Mouse (Mus musculus) thymus, postnatal 0 days (tissue): Measurements from ENCODE around the gene Ube4b. TPM values are rescaled to one million over a fixed set of nuclear protein-coding genes. Genes with fewer than 3 reads are reported as not detected.

Experiments used
- DNase-seq: peaks from one replicate; pipeline ENCODE4 v3.0.0-alpha.2; 2015; ENCODE audit warnings: low spot score
- polyA plus RNA-seq: library from polyadenylated mRNA; unstranded; fragments of >200 nt; fragmentation: Nextera tagmentation; extraction: Ambion mirVana; gene quantifications from 2 replicates; pipeline ENCODE4 v1.2.1, GENCODE M21; 2015

Gene Ube4b
- polyA plus RNA-seq, 1 experiment from 2014 or later = 27.3 TPM

GRCm38 (mm10) chr4:149306712-149307595 is 119.6 kb downstream of the Ube4b start:
- no peak for DNase-seq

- DNase-seq = no peak
Observed at GRCm38 (mm10) chr4:149305761-149306711, 120.5 kb downstream of the Ube4b start.

- DNase-seq = no peak
Observed at GRCm38 (mm10) chr4:149304466-149304865, 122.1 kb downstream of the Ube4b start.

- DNase-seq = no peak
Observed at GRCm38 (mm10) chr4:149303502-149303901, 123.0 kb downstream of the Ube4b start.

- DNase-seq = no peak
Observed at GRCm38 (mm10) chr4:149302751-149303150, 123.8 kb downstream of the Ube4b start.

- no peak for DNase-seq
Observed at GRCm38 (mm10) chr4:149302136-149302535, 124.4 kb downstream of the Ube4b start.

- no peak for DNase-seq
Observed at GRCm38 (mm10) chr4:149296501-149296900, 130.0 kb downstream of the Ube4b start.

- no peak for DNase-seq
Observed at GRCm38 (mm10) chr4:149292984-149293383, 133.6 kb downstream of the Ube4b start.

- DNase-seq = no peak
Observed at GRCm38 (mm10) chr4:149291061-149291460, 135.5 kb downstream of the Ube4b start.

- no peak for DNase-seq
Observed at GRCm38 (mm10) chr4:149290157-149290750, 136.3 kb downstream of the Ube4b start.

- DNase-seq = no peak
Observed at GRCm38 (mm10) chr4:149286287-149287137, 140.0 kb downstream of the Ube4b start.

GRCm38 (mm10) chr4:149285691-149286090 is 140.9 kb downstream of the Ube4b start:
- no peak for DNase-seq

GRCm38 (mm10) chr4:149283018-149283417 is 143.5 kb downstream of the Ube4b start:
- DNase-seq = no peak

GRCm38 (mm10) chr4:149282025-149282738 is 144.4 kb downstream of the Ube4b start:
- no peak for DNase-seq

Other genes with a start within 250 kb of the Ube4b start
- 9.8 and 10.5 TPM in 2 replicates for gene Kif1b, start 119.1 kb downstream of the Ube4b start, polyA plus RNA-seq
- 12.6 and 18.0 TPM in 2 replicates for gene Rbp7, start 28.2 kb upstream of the Ube4b start, polyA plus RNA-seq
- 0.31 TPM in 1 of 2 replicates, not detected in the other for gene Tmem274, start 50.6 kb upstream of the Ube4b start, polyA plus RNA-seq
- gene Nmnat1, start 58.5 kb upstream of the Ube4b start, polyA plus RNA-seq = 13.4 and 15.3 TPM in 2 replicates
- 62.8 and 66.6 TPM in 2 replicates for gene Lzic, start 58.5 kb upstream of the Ube4b start, polyA plus RNA-seq
- gene Ctnnbip1, start 91.5 kb upstream of the Ube4b start, polyA plus RNA-seq = 25.6 and 28.3 TPM in 2 replicates
- gene Clstn1, start 159.7 kb upstream of the Ube4b start, polyA plus RNA-seq = 20.4 and 21.1 TPM in 2 replicates